Mouse (Mus musculus) liver, adult 2 months (tissue): ENCODE results near the gene Entr1.

ENCODE experiments used
- CTCF ChIP-seq: fragments of 200-500 bp; IDR thresholded peaks from 2 replicates; pipeline ENCODE4 v1.5.1; 2011; ENCODE audit warnings: low read depth, low read length, control low read depth
- POLR2A ChIP-seq: fragments of 200-500 bp; IDR thresholded peaks from 2 replicates; pipeline ENCODE4 v1.6.1; 2011; ENCODE audit warnings: low read length, control low read depth; ENCODE audit not compliant: insufficient read depth; ENCODE audit errors: extremely low read depth

DNA sequence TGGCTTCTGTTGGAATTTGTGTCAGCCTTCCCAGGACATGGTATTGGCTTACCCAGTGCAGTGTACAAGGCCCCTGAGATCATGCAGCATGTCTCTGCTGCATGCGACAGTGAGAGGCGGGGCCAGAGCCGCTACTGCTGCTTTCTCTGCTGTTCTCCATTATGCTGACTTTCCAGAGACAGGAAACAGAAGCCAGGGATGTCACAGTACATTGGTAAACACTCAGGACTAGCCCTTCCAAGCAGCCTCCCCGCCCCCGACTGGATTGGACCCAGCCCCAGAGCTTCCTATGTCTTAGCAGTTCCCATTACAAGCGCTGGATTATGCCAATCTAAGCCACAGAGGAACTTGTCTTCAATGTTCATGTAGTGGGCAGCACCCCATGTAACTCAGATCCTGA lies 40.9 kb downstream of the Entr1 start:
- TF ChIP-seq POLR2A (no peak), CTCF (no peak)
